Mouse (Mus musculus): Measurements from ENCODE around the gene Cdca8.

- no peak for TF ChIP-seq CTCF (IDR thresholded peaks at IDR 0.05; ENCODE audit: low read depth, low read length)
- no peak for TF ChIP-seq POLR2A (IDR thresholded peaks at IDR 0.05; ENCODE audit: borderline replicate concordance, low read depth, low read length)
These were observed 58.5 kb downstream of the Cdca8 start, which contains the start of gene Epha10 for GRCm38 (mm10) chr4:124880599-124880998.

Measured in bone marrow macrophage, adult 2 months (primary cell).